Mouse (Mus musculus) E14TG2a.4 (cell line): ENCODE results near the gene Plekha5.

Experiments used
- H3K27me3 ChIP-seq: 2 replicates; pipeline ENCODE4 v1.6.1; 2014; ENCODE audit warnings: low read length, control low read depth; ENCODE audit not compliant: insufficient read depth
- H3K36me3 ChIP-seq: 2 replicates; pipeline ENCODE4 v1.6.1; 2014; ENCODE audit warnings: low read length, control low read depth; ENCODE audit not compliant: insufficient read depth
- H3K4me1 ChIP-seq: replicated peaks from 2 replicates; pipeline ENCODE4 v1.6.1; 2014; ENCODE audit warnings: low read depth, low read length, control low read depth
- H3K4me3 ChIP-seq: replicated peaks from 2 replicates; pipeline ENCODE4 v1.5.1; 2014; ENCODE audit warnings: mild to moderate bottlenecking, low read length
- H3K9me3 ChIP-seq: 2 replicates; pipeline ENCODE4 v1.6.1; 2014; ENCODE audit warnings: low read length, control low read depth
- CTCF ChIP-seq: conservative IDR thresholded peaks from 2 replicates; pipeline ENCODE4 v1.5.1; 2014; ENCODE audit warnings: low read length
- NANOG ChIP-seq: IDR thresholded peaks from 2 replicates; pipeline ENCODE4 v1.6.1; 2014; ENCODE audit warnings: borderline replicate concordance, low read length, mixed read lengths
- POU5F1 ChIP-seq: IDR thresholded peaks from 2 replicates; pipeline ENCODE4 v1.6.1; 2014; ENCODE audit warnings: low read length, borderline replicate concordance

Plekha5 gene

DNA sequence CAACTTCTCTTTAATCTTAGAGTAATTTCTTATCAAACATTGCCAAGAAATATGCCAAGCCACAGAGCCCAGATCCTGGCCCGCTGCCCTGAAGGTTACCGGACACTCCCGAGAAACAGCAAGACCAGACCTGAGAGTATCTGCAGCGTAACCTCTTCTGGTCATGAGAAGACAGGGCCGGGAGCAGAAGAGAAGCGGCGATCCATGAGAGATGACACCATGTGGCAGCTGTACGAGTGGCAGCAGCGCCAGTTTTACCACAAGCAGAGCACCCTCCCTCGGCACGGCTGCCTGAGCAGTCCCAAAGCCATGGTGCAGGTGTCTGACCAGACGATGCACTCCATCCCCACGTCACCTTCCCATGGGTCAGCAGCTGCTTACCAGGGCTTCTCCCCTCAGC is 126.9 kb downstream of the Plekha5 start:
- Histone ChIP-seq H3K4me3 (no peak overlapping the region), H3K36me3 (peaks cover 48% of the 10 kb centered on the region), H3K9me3 (no peaks in the 10 kb centered on the region), H3K27me3 (no peaks in the 10 kb centered on the region), H3K4me1 (peaks cover 35% of the 10 kb centered on the region)
- TF ChIP-seq NANOG (no peak), POU5F1 (no peak), CTCF (no peak)

DNA sequence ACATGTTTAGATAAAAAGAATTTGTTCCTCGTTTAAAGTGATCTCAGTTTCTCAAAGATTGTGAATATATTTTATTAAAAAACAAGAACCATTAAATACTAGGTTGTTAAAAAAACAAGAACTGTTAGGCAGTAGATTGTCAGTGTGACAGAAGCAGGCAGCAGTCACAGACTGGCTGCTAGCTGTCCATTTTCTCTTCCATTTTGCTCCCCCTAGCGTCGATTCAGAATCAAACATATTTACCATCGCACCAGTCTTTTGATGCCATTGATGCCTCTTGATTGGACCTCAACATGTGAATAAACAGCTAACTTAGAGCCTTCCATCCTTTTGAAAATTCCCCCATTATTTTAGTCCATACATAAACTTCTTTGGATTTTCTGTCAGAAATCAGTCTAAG is 130.4 kb downstream of the Plekha5 start:
- Histone ChIP-seq H3K36me3 (peaks cover 41% of the 10 kb centered on the region), H3K4me1 (peaks cover 4% of the 10 kb centered on the region), H3K4me3 (no peak overlapping the region), H3K27me3 (no peaks in the 10 kb centered on the region), H3K9me3 (no peaks in the 10 kb centered on the region)
- no peak for TF ChIP-seq POU5F1
- no peak for TF ChIP-seq NANOG
- TF ChIP-seq CTCF = peak; percentile 41

DNA sequence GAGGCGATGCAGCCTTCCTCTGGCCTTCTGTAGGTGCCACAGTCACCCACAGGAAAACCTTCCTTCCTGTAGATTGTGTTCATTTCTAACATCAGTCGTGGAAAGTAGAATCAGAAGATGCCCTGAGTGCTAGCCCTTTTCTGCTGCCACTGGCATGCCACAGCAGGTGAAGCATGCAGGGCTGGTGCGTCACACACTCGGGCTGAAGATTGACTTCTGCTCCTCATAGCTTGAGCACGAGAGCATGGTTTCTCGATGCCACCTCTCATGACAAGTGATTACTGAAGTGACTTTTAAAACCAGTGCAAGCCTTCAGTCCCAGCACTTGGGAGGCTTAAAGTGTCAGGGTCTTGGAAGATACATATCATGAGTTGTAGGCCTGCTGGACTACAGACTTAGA is 135.6 kb downstream of the Plekha5 start:
- Histone ChIP-seq H3K4me3 (no peak overlapping the region), H3K27me3 (no peaks in the 10 kb centered on the region), H3K4me1 (peaks cover 13% of the 10 kb centered on the region), H3K9me3 (no peaks in the 10 kb centered on the region), H3K36me3 (peaks cover 15% of the 10 kb centered on the region)
- TF ChIP-seq NANOG = no peak
- no peak for TF ChIP-seq POU5F1
- TF ChIP-seq CTCF = no peak

- H3K36me3 ChIP-seq = 0 out of 2 replicates have a peak, but pooled peaks cover 7% of the 10 kb centered on the region
- H3K9me3 ChIP-seq = no peaks in the 10 kb centered on the region
- H3K27me3 ChIP-seq = no peaks in the 10 kb centered on the region
- H3K4me3 ChIP-seq = no peak overlapping the region
- H3K4me1 ChIP-seq = peaks cover 23% of the 10 kb centered on the region
- TF ChIP-seq NANOG = no peak
- no peak for TF ChIP-seq POU5F1
- no peak for TF ChIP-seq CTCF
Measured at GRCm38 (mm10) chr6:140561151-140561916, 137.5 kb downstream of the Plekha5 start.

GRCm38 (mm10) chr6:140561917-140562590 is 138.2 kb downstream of the Plekha5 start:
- 0 out of 2 replicates have a peak, but pooled peaks cover 7% of the 10 kb centered on the region for H3K36me3 ChIP-seq

DNA sequence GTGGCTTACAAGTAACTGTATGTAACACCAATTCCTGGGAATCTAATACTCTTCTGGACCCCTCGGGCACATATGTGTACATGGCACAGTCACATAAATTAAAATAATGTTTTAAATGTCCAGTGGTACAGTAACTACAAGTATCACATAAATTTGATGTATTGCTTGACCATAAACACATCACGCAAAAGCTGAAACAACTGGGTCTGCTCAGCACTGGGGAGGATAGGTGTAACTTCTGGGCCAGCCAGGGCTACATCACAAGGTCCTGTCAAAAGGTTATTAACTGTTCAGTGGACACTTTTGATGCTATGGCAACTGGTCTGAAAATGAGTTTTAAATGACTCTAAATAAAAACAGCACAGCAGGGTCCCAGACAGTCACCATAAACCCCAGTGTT is 143.3 kb downstream of the Plekha5 start:
- TF ChIP-seq CTCF = no peak
- TF ChIP-seq POU5F1 = no peak
- no peak for TF ChIP-seq NANOG
- no peak overlapping the region for H3K4me3 ChIP-seq
- H3K27me3 ChIP-seq = no peaks in the 10 kb centered on the region
- H3K36me3 ChIP-seq = peaks cover 22% of the 10 kb centered on the region
- no peaks in the 10 kb centered on the region for H3K9me3 ChIP-seq
- peaks cover 10% of the 10 kb centered on the region for H3K4me1 ChIP-seq

More at GRCm38 (mm10) chr6:140561917-140562590, 138.2 kb downstream of the Plekha5 start:
- Histone ChIP-seq H3K9me3 (no peaks in the 10 kb centered on the region), H3K27me3 (no peaks in the 10 kb centered on the region), H3K4me3 (no peak overlapping the region), H3K4me1 (peaks cover 20% of the 10 kb centered on the region)
- TF ChIP-seq CTCF = no peak
- no peak for TF ChIP-seq POU5F1
- no peak for TF ChIP-seq NANOG

DNA sequence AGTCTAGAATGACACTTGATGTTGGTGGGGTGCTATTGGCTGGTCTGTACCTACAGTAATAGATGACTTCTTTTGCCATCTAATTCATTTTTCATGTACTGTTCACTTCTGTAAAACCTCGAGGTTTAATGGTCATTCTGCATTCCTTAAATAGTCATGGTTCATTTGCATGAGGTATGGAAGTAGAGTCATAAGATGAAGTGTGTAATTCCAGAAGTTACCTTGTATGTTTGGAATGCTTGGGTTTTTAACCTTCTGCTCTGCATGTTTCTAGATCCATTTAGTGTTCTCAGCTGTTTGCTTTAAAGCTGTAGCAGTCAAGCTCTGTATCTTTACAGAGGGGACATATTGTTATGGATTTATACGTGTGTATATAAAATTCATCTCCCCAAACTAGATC is 144.0 kb downstream of the Plekha5 start:
- H3K36me3 ChIP-seq = peaks cover 27% of the 10 kb centered on the region
- H3K27me3 ChIP-seq = no peaks in the 10 kb centered on the region
- TF ChIP-seq NANOG (no peak), CTCF (no peak), POU5F1 (no peak)
- peaks cover 10% of the 10 kb centered on the region for H3K4me1 ChIP-seq
- no peaks in the 10 kb centered on the region for H3K9me3 ChIP-seq
- H3K4me3 ChIP-seq = no peak overlapping the region

- TF ChIP-seq CTCF = no peak
- no peak for TF ChIP-seq POU5F1
- no peak for TF ChIP-seq NANOG
- H3K4me1 ChIP-seq = peaks cover 10% of the 10 kb centered on the region
- no peaks in the 10 kb centered on the region for H3K9me3 ChIP-seq
- H3K27me3 ChIP-seq = no peaks in the 10 kb centered on the region
- H3K36me3 ChIP-seq = peaks cover 44% of the 10 kb centered on the region
- H3K4me3 ChIP-seq = no peak overlapping the region
Measured at GRCm38 (mm10) chr6:140570152-140570551, 146.3 kb downstream of the Plekha5 start.

GRCm38 (mm10) chr6:140574943-140575342 is 151.1 kb downstream of the Plekha5 start:
- TF ChIP-seq NANOG (no peak), CTCF (no peak), POU5F1 (no peak)
- Histone ChIP-seq H3K4me3 (no peak overlapping the region), H3K4me1 (peaks cover 26% of the 10 kb centered on the region), H3K9me3 (no peaks in the 10 kb centered on the region), H3K27me3 (no peaks in the 10 kb centered on the region), H3K36me3 (peaks cover 34% of the 10 kb centered on the region)
